Mouse (Mus musculus) megakaryocyte-erythroid progenitor cell, adult 5-6 weeks (primary cell): ENCODE data around the gene Ltbp1. TPM values are rescaled to one million over a fixed set of nuclear protein-coding genes. Genes with fewer than 3 reads are reported as not detected.

ENCODE experiments used
- ATAC-seq: replicated peaks from 2 replicates; pipeline ENCODE4 v1.8.0; 2016; ENCODE audit warnings: mild to moderate bottlenecking, inconsistent platforms; ENCODE audit not compliant: severe bottlenecking, poor library complexity, low FRiP score, low TSS enrichment
- total RNA-seq, 2 experiments: library from RNA; stranded (forward) in 1 of 2; stranded (reverse) in 1 of 2; fragments of 200-1000, 215-1000 nt in 1 of 2; fragments of >200 nt in 1 of 2; fragmentation: Nextera tagmentation in 1 of 2; gene quantifications; 2 replicates each; pipeline ENCODE4 v1.2.3; 2014 to 2017

Gene Ltbp1
- total RNA-seq, 2 experiments from 2014 or later = 2.7 to 3.3 TPM

DNA sequence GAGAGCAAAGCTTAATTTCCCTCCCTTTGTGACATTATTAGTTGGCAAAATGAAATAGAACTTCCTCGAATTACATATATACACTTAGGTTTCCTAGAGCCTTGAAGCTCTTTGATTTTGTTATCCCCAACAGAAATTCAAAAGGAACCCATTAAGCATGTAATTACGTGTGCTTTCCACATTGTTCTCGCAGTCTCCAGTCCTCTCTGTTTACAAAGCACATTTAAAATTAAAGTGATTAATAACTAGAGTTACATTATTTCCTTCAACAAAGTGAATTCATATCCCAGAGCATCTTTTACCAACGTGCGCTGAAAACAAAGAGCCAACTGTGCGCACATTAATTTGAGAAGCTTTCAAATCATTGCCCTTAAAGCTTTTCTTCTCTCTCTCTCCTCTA lies 249.5 kb downstream of the Ltbp1 start:
- ATAC-seq = no peak

DNA sequence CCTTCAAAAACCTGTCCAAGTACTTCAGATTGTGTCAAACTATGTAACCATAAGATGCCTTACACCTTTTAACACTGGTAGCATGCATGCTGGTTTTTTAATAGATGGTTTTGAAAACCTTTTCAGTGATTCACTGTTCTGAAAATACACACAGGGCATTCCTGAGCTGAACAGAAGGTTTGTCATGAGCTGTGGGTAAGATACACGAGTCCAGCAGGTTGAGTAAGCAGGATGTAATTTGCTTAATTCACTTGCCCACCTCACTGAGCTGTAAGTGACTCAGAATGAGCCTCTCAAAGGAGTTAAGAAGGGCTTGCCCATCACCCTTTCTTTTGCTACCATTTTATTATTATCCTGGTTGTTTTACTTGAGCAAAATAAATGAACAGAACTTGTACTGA lies 250.6 kb downstream of the Ltbp1 start:
- no peak for ATAC-seq

DNA sequence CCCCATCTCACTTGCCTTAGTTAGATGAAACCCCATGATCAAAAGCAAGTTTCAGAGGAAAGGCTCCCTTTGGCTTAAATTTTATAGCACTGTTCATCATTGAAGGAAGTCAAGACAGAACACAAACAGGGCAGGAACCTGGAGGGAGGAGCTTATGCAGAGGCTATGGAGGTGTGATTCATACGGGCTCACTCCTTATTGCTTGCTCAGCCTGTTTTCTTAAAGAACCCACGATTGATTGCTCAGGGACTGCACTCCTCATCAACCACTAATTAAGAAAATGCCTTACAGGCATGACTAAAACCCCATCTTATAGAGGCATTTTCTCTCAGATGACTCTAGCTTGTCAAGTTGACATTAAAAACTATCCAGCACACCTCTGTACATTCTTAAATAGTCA lies 253.1 kb downstream of the Ltbp1 start:
- ATAC-seq = no peak

DNA sequence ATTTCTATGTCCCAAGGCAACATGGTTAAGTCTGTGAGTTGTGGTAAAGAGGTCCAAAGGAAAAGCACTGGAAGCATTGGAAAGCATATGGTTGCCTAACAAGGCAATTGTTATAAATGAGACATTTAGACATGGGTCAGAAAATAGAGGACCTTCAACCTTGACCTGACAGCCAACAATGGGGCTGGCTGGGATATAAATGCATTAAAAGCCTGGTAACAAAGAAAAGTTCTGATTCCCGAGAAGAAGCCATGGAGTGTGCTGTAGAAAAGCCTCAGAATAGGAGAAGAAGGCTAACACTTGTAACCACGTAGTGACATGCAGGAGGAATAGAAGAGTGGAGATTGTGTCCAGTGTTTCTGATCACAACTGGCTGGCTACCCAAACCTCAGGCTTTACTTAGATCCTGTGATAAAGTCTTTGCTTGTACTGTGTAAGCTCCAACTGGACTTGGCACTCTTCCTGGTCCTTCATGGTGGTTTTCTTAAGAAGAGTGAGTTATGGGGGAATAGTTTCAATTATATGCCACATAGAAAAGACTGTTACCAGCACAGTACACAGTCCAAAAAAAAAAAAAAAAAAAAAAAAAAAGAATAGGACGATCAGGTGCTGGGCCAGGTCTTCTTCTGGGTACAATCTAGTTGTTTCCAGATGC lies 258.1 kb downstream of the Ltbp1 start:
- ATAC-seq = no peak

DNA sequence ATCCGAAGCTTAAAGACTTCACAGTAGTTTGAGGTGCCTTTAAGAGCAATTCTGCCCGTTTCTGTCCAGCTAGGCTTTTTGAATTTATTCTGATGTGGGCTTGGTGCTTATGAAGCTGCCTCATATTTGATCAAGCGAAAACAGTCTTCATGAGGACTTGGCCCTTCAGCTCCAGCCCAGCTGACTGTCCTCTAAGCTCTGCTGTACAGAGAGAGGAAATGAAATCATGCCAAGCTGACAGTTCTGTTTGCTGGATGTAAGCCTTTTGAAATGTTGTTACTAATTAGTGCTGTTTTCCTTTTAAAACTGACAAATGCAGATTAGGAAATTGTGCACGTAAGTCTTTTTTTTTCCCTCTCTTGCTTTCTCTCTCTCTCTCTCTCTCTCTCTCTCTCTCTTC lies 263.1 kb downstream of the Ltbp1 start:
- no peak for ATAC-seq

DNA sequence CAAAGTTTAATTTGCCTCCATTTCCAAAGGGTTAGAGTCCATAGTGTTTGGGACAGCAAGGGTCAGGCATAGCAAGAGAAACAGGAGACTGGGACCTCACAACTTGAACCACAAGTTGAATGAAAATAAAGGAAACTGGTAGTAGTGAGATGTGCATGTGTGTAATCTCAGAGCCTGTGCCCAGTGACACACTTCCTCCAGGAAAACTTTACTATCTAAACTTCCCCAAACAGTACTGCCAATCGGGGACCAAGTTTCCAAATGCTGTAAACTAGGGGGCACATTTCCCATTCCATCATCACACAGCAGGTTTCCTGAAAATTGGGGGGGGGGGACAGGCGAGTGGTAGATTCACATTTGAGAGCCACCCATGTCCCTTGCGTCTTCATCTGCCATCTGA lies 267.1 kb downstream of the Ltbp1 start:
- no peak for ATAC-seq

DNA sequence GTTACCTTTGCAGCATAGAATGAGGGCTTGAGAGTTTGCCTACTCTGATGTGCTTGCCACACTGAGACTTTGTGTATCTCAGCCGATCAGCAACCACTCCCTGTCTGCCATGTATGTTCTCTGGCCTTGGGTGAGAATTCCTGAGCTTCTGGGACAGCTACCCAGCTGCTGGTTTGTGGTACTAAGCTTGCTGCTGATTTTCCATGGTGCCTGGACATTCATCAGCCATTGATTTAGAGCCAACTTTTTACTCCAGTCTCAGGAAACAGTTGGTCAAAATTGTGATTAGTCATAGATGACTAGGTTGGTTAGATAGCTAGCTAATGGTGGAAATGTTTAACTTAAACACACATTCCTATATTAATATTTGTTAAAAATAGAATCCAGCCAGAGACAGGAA lies 267.9 kb downstream of the Ltbp1 start:
- no peak for ATAC-seq

DNA sequence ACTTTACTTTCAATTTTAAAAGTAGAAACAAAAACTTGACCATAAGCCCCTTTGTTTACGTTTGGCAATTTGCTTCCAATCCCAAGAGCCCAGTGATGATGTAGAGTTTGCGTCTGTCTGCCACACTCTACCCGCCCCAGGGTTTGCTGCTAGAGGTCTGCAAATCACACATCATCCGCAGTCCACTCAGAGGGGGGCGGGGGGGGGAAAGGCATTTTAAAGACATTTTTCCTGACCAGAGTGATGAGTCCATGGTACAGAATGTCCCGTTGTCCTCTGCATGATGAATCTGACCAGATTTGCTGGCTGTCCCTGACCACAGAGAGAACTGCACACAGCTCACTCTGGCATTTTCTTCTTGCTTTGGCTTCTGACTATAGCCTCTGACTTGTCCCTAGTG lies 269.9 kb downstream of the Ltbp1 start:
- no peak for ATAC-seq

DNA sequence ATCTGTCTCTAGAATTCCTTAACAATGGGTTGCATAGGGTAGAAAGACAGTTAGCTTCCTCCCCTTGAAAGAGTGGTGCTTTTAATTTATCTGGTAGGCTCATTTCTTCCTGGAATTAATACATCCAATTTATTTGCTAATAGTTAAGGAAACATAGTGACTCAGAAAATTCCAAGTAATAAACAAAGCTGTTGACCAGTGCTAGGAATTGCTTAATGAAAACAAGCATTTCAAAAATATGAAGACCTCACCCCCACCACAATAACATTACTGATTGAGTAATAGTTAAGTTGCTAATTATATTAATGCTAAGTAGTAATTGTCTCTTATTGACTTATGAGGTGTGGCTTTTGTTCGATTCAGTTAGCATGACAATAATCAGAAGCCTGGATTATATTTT lies 272.7 kb downstream of the Ltbp1 start:
- no peak for ATAC-seq

DNA sequence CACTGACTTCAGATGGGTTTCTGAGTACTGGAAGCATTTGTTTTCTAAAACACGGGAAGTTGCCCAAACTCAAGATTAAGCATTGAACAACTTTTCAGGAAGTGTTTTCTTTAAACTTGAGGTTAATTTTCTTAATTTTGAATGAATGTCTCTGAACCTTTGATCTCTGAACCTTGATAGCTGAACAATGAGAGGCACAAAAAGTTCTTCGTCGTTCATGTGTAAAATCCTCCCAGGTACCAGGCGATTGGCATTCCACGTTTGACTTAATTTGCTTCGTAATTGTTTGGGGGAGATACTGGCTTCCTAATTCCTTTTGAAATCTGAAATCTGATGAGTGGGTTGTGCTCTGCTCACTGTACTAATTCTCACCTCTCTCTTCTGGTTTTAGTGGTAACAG lies 273.2 kb downstream of the Ltbp1 start:
- no peak for ATAC-seq

DNA sequence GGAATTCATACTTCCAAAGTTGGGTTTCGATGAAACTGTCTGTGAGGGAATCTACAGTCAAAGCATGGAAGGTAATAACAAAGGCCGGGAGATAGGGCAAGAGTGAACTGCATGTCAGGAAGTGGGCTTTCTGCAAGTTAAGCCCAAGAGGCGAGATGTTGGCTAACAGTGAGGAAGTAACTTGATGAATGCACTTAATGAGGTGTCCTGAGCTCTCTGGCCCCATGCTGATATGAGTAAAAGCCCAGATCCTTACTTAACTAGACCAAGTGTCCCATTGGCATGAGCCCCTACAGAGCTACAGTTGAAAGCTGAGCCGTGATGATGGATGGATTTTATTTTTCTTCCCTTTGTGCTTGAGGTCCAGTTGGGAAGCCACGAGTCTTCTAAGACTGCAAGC lies 276.0 kb downstream of the Ltbp1 start:
- ATAC-seq = no peak

DNA sequence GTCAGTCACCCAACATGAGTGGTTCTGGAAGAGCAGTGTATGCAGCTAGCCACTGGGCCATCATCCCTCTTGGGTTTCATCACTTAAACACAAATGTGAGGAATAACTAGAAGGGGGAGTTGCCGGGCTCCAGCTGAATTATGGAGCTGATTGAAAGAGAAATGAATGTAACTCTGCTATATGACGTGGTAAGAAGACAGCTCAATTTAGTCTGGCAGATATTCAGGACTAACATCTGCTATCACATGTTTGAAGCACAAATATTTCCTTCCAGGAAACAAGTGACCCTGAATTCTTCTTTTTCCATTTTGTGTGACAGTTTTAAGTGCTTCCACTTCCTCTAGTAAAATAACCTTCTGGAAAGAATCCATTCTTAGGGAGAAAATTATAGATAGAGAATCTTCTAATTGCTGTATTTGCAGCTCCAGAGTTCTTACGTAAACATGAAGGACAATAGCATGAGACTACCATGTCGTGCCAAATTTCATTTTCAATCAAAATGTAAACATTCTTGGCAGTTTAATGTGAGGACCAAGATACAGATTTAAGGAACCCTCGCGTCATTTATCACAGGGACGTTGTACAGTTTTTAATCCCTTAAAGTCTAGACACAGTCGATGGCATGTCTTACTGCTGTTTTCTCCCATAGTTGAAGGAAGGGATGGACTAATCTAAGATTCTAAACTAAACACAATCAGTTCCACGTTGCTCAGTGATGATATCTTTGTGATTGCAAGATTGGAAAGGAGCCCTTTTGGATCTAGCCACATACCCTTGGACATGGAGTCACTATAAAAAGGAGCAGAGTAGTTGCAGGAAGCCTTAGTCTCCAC lies 279.7 kb downstream of the Ltbp1 start:
- no peak for ATAC-seq

DNA sequence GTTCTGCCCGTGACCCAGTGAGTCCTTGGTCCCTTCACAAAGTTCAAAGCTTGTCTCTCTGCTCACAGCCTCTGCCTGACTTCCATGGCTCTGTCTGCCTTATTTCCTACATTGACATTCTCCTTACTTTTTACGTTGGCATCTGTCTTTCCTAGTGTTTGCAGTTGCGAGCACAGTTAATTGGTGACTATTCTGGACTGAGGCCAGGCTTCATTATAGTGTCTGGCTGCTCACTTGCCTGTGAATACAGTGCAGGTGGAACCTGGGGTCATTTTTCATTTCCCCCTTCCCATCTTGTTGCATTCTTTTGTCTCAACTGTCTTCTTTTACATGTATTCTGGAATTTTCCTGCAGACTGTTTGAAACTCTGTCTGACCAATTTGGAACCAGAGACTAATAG lies 287.6 kb downstream of the Ltbp1 start:
- no peak for ATAC-seq

DNA sequence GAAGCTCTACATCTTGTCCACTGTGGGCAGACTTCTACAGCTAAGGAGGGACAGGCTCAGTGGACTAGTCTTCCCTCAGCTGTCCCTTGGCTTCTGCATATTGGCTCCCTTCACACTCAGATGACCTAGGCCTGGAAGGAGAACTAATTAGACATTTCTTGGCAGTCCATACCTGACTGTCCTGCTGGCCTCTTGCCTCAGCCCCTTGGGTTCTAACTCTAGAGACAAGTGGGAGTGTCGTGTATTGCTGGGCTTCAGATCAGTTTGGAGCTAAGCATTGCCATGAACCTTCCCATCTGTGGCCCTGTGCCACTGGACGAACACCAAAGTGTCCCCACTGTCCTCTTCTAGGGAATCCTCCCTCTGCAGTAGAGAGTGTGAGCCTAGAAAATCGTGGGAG lies 288.4 kb downstream of the Ltbp1 start:
- ATAC-seq = no peak

DNA sequence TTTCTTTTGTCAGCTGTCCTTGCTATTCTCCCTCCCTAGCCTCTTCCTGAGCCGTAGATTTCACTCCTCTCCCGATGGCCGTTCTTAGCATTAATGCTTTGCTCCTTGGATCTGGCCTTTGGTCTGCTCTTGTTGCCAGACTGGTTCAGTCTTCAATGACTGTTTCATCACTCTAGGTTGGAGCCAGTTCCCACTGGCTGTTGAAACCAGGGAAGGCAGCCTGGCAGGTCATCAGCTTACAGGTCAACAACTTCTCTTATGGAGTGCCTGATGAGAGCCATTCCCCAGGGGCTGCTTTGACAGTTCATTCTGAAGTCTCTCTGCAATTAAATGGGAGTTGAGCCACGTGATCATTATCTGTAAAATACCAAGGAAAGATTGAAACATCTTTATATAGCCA lies 295.5 kb downstream of the Ltbp1 start:
- no peak for ATAC-seq

DNA sequence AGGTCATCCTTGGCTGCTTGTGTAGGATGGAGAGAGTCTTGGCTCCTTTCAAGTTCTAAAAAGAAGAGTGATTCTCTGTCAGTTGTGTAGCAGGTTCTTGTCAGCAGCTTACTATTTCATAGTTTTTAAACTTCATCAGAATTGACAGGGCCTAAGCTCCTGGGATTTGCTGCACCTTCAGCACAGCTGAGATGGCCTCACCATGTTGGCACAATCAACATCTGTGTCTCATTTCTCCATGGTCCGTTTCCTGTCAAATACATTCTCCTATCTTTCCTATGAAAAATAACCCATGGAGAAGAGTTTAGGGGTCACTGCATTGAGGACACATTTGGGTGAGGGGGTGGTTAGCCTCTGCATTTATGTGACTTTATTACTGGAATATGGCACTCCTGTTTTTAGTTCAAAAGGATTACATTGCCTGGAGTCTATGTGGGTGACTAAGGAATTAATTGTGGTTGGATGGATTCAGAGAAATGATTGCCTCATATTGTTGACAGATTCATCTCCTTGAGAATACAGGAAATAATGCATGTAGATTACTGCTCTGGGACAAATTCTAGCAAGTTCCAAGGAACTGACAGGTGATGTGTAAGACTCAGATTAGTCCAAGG lies 299.5 kb downstream of the Ltbp1 start:
- no peak for ATAC-seq

DNA sequence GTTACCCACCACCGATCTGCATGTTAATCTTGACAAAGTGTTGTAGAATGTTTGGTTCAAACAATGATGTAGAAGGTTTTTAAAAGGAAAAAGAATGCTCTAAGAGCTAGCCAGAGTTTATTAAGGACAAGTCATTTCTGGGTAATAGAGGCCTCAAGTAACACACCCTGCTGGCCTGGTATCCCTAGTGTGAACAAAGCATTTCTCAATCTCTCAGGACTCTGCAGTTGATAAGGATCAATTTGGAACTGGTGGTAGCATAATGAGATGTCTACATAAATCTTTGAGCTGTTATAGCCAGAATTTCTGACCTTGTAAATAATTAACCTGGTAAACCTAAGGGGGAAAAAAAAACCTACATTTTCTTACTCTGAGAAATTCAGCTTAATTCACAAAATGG lies 300.3 kb downstream of the Ltbp1 start:
- ATAC-seq = no peak

DNA sequence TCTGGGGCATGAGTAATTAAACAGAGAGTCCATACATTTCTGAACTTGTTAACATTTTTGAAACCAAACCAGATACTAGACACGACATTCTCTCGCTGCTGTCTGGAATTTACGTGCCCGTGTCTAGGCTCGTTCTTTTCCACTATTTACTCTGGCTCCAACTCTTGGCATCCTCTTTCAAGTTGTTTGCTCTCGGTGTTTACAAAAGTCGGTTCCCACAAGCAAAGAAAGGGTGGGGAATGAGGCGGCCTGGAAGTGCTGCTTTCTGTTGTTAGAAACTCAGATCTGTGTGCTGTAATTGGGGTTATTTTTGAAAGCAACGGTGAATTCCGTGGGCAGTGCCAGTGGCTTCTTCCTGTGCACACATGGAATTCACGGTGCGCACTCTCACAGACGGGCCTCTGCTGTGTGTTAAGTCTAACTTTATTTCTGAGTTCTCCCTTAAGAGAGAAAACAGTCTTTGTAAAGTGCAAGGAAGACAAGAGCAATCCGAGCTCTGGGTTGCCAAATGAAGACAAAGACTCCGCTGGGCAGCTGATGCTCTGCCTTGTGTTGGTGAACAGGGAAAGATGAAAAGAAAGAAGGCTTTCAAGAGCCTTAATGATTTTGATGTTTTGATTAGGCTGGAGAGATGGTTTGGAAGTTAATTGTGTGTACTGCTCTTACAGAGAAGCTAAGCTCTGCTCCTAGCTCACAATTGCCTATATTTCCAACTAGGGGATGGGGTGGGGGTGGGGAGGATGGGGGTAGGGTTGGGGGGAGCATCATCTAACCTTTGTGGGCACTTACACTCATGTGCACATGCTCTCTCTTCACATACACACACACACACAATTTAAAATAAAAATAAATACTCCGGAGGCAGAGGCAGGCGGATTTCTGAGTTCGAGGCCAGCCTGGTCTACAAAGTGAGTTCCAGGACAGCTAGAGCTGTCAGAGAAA lies 302.0 kb downstream of the Ltbp1 start:
- no peak for ATAC-seq

DNA sequence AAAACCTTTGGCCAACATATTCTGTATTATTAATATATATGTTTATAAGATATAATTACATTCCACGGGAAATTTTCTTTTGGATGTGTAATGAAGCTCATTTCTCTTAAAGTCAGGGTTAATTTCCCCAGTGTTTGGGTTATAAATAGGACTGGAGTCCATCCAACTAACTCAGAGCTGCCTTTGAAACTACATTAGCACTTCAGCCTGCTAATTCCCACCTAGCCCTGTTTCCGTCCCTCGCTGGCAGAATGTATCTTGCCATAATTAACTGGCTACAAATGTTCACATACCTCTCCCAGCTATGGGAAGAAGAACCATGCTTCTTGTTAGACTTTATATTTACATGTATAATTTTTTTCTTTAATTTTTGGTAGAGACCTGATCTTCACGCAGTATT lies 311.7 kb downstream of the Ltbp1 start:
- ATAC-seq = no peak

DNA sequence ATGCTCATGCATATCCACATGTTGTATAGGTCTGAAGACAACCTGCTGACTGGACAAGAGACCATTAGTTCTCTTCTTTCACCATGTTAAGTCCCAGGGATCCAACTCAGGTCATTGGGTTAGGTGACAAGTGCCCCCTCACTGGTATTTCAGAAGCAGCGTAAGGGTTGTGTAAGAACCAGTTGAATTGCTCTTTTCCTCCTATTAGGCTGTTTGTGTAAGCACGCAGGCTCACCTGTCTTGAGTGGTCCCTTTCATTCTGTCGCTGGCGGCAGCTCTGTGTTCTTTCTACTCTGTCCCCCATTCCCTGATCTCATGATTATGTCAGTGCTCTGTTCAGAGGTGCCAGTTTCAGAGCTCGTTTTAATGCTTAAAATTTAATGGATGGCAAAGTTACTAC lies 317.9 kb downstream of the Ltbp1 start:
- no peak for ATAC-seq
